Comparison of ENCODE assay signal across 8 mouse cellular contexts in genomic region chr17:64499281-64499997, GRCm38 (mm10).
DNase-seq lines count a peak whose midpoint lies in the region; ATAC-seq and TF ChIP-seq lines count a peak whose summit lies in the region.

No protein-coding gene starts in this region.

- H3K4me2 ChIP-seq in intestine, postnatal 0 days (replicated peaks; ENCODE audit: low read depth): no peak overlapping the region
- H3K4me2 ChIP-seq in intestine, embryonic 15.5 days (replicated peaks): no peak overlapping the region
- no peak overlapping the region for H3K4me2 ChIP-seq in neural tube, embryonic 11.5 days (ENCODE audit: low read depth)

- no peaks in the 10 kb centered on the region for H3K27me3 ChIP-seq in intestine, postnatal 0 days (replicated peaks; ENCODE audit: control insufficient read depth, insufficient read depth, low read length)
- H3K27me3 ChIP-seq in intestine, embryonic 15.5 days (replicated peaks): no peaks in the 10 kb centered on the region
- no peaks in the 10 kb centered on the region; the same call in 1 of the 2 replicates for H3K27me3 ChIP-seq in ES-Bruce4 (ENCODE audit: control insufficient read depth, insufficient read depth, low read length, poor library complexity, severe bottlenecking)
- 0 out of 2 replicates have a peak, but pooled peaks cover 4% of the 10 kb centered on the region for H3K27me3 ChIP-seq in limb, embryonic 10.5 days (ENCODE audit: low read depth, poor library complexity, severe bottlenecking)
- no peaks in the 10 kb centered on the region for H3K27me3 ChIP-seq in neural tube, embryonic 11.5 days (ENCODE audit: control insufficient read depth, insufficient read depth, low read length)

- no peak for TF ChIP-seq EP300 in ES-Bruce4 (IDR thresholded peaks at IDR 0.05; ENCODE audit: insufficient read depth, low read depth, low read length)

- H3K4me3 ChIP-seq in intestine, postnatal 0 days (ENCODE audit: low read depth, low read length): no peak overlapping the region
- H3K4me3 ChIP-seq in intestine, embryonic 15.5 days (replicated peaks): no peak overlapping the region
- no peak overlapping the region for H3K4me3 ChIP-seq in ES-Bruce4 (ENCODE audit: low read depth, low read length)
- no peak overlapping the region for H3K4me3 ChIP-seq in embryonic fibroblast, embryonic 13.5 days (ENCODE audit: insufficient read depth, low read length)
- H3K4me3 ChIP-seq in limb, embryonic 10.5 days: no peak overlapping the region
- H3K4me3 ChIP-seq in neural tube, embryonic 11.5 days (ENCODE audit: low read depth, low read length): no peak overlapping the region

- H3K9me3 ChIP-seq in intestine, postnatal 0 days (ENCODE audit: control insufficient read depth): no peaks in the 10 kb centered on the region
- no peaks in the 10 kb centered on the region for H3K9me3 ChIP-seq in intestine, embryonic 15.5 days
- no peaks in the 10 kb centered on the region for H3K9me3 ChIP-seq in ES-Bruce4 (replicated peaks; ENCODE audit: control insufficient read depth, insufficient read depth, low read length, poor library complexity, severe bottlenecking)
- H3K9me3 ChIP-seq in limb, embryonic 10.5 days (replicated peaks): no peaks in the 10 kb centered on the region
- H3K9me3 ChIP-seq in neural tube, embryonic 11.5 days (ENCODE audit: control insufficient read depth, low read length): no peaks in the 10 kb centered on the region

- no peaks in the 10 kb centered on the region for H3K36me3 ChIP-seq in intestine, postnatal 0 days (ENCODE audit: control insufficient read depth, insufficient read depth)
- no peaks in the 10 kb centered on the region for H3K36me3 ChIP-seq in intestine, embryonic 15.5 days
- H3K36me3 ChIP-seq in ES-Bruce4 (ENCODE audit: control insufficient read depth, insufficient read depth, low read length, poor library complexity, severe bottlenecking): no peaks in the 10 kb centered on the region
- no peaks in the 10 kb centered on the region for H3K36me3 ChIP-seq in limb, embryonic 10.5 days
- H3K36me3 ChIP-seq in neural tube, embryonic 11.5 days (ENCODE audit: control insufficient read depth, insufficient read depth, low read length): no peaks in the 10 kb centered on the region

- H3K4me1 ChIP-seq in intestine, postnatal 0 days (replicated peaks; ENCODE audit: control insufficient read depth, insufficient read depth, low read length): no peaks in the 10 kb centered on the region
- no peaks in the 10 kb centered on the region for H3K4me1 ChIP-seq in intestine, embryonic 15.5 days (replicated peaks)
- H3K4me1 ChIP-seq in ES-Bruce4 (ENCODE audit: control insufficient read depth, insufficient read depth, low read length): no peaks in the 10 kb centered on the region
- no peaks in the 10 kb centered on the region for H3K4me1 ChIP-seq in embryonic fibroblast, embryonic 13.5 days (ENCODE audit: control insufficient read depth, insufficient read depth, low read length)
- 0 out of 2 replicates have a peak, but pooled peaks cover 6% of the 10 kb centered on the region for H3K4me1 ChIP-seq in limb, embryonic 10.5 days
- no peaks in the 10 kb centered on the region for H3K4me1 ChIP-seq in neural tube, embryonic 11.5 days (ENCODE audit: control insufficient read depth, insufficient read depth, low read length)

- TF ChIP-seq POLR2A in ES-Bruce4 (IDR thresholded peaks at IDR 0.05; ENCODE audit: insufficient read depth, low read length): no peak
- no peak for TF ChIP-seq POLR2A in embryonic fibroblast, embryonic 13.5 days (IDR thresholded peaks at IDR 0.05; ENCODE audit: low read depth, low read length)

- ATAC-seq in intestine, postnatal 0 days: no peak
- no peak for ATAC-seq in intestine, embryonic 15.5 days
- no peak for ATAC-seq in neural tube, embryonic 11.5 days (ENCODE audit: insufficient read depth, low FRiP score, low TSS enrichment)

- peak; percentile 73 for TF ChIP-seq CTCF in intestine, postnatal 0 days (IDR thresholded peaks at IDR 0.05; ENCODE audit: low read depth)
- peak; percentile 33 for TF ChIP-seq CTCF in ES-Bruce4 (IDR thresholded peaks at IDR 0.05; ENCODE audit: low read depth, low read length)
- 0 out of 2 replicates have a peak, but pooled peaks have one; percentile 7 for TF ChIP-seq CTCF in embryonic fibroblast, embryonic 13.5 days (IDR thresholded peaks at IDR 0.05; ENCODE audit: borderline replicate concordance, insufficient read depth, low read length)

- WGBS in intestine, postnatal 0 days: 51% methylated on average over 15 of the region's 15 CpGs
- 55% methylated on average over 15 of the region's 15 CpGs for WGBS in intestine, embryonic 15.5 days
- WGBS in limb, embryonic 10.5 days: 61% methylated on average over 15 of the region's 15 CpGs
- 63% methylated on average over 15 of the region's 15 CpGs for WGBS in neural tube, embryonic 11.5 days

- no peak overlapping the region for H3K9ac ChIP-seq in intestine, postnatal 0 days (ENCODE audit: low read depth, low read length)
- no peak overlapping the region for H3K9ac ChIP-seq in intestine, embryonic 15.5 days
- H3K9ac ChIP-seq in ES-Bruce4 (ENCODE audit: low read depth, poor library complexity, severe bottlenecking): no peak overlapping the region
- no peak overlapping the region for H3K9ac ChIP-seq in neural tube, embryonic 11.5 days (ENCODE audit: low read length)

- peak; percentile 37 for DNase-seq in adrenal gland, postnatal 25 days
- DNase-seq in limb, embryonic 10.5 days (ENCODE audit: low spot score): peak; percentile 43
- peak; percentile 38 for DNase-seq in neural tube, embryonic 11.5 days (ENCODE audit: low spot score)
- DNase-seq in right cerebral cortex, postnatal 25 days: no peak

- no peak overlapping the region for H3K27ac ChIP-seq in intestine, postnatal 0 days (ENCODE audit: low read depth, low read length)
- no peak overlapping the region for H3K27ac ChIP-seq in intestine, embryonic 15.5 days
- H3K27ac ChIP-seq in ES-Bruce4 (ENCODE audit: insufficient read depth, low read length): no peak overlapping the region
- H3K27ac ChIP-seq in embryonic fibroblast, embryonic 13.5 days (ENCODE audit: insufficient read depth, low read length): no peak overlapping the region
- H3K27ac ChIP-seq in limb, embryonic 10.5 days: no peak overlapping the region
- H3K27ac ChIP-seq in neural tube, embryonic 11.5 days (ENCODE audit: low read depth, low read length): no peak overlapping the region

Comparison
In these comparisons a context has a peak if more than half of its experiments do, and no peak if none do; other contexts are left out.
1. CTCF ChIP-seq: peak in every context shown above with its lines; median percentile 73 in intestine, postnatal 0 days; 33 in ES-Bruce4; 7 in embryonic fibroblast, embryonic 13.5 days.